Mouse (Mus musculus) heart, adult 8-10 months (tissue): Measurements from ENCODE around the gene Yipf1. TPM values are rescaled to one million over a fixed set of nuclear protein-coding genes. Genes with fewer than 3 reads are reported as not detected.
"Not testable (repeated sequence)": the region's sequence is repeated elsewhere in the genome, so short reads cannot be mapped to it uniquely, and the experiment has no call there.

ENCODE experiments used
- DNase-seq: peaks from one replicate; pipeline ENCODE4 v3.0.0; 2022; ENCODE audit warnings: low spot score
- total RNA-seq, 4 experiments: library from RNA; stranded (reverse); gene quantifications; 2 replicates each; pipeline ENCODE4 v1.2.4; 2022

The Yipf1 gene
- total RNA-seq, 4 experiments from 2014 or later = 16.6 to 20.3 (median 18.0) TPM

DNA sequence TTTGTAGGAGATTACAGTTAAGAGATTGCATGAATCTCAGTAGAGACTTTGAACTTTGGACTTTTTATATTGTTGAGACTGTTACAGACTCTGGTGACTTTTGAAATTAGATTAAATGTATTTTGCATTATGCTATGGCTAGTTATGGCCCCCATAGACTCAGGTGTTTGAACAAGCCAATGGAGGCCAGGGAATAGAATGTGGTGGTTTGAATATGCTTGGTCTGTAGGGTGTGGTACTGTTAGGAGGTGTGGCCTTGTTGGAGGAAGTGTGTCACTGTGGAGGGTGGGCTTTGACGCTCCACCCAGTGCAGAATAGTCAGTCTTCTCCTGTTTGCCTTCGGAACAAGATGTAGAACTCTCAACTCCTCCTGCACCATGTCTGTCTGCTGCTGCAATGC, 8.9 kb downstream of the Yipf1 start:
- DNase-seq = no peak

DNA sequence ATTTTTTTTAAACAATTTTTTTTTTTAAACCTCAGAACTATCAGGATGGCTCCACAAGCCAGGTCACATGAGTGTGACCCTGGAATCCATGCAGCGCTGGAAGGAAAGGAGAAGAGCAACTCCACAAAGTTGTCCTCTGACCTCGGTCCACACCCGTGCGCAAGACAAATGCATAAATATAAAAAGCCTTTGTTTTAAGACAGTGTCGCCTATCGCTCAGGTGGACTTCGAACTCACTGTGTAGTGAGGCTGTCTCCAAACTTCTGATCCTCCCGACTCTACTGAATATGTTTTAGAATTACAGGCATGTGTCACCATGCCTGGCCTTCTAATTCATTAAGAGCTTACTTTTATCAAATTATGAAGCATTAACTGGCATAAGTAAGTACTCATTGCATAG, 14.4 kb downstream of the Yipf1 start:
- DNase-seq = no peak

DNA sequence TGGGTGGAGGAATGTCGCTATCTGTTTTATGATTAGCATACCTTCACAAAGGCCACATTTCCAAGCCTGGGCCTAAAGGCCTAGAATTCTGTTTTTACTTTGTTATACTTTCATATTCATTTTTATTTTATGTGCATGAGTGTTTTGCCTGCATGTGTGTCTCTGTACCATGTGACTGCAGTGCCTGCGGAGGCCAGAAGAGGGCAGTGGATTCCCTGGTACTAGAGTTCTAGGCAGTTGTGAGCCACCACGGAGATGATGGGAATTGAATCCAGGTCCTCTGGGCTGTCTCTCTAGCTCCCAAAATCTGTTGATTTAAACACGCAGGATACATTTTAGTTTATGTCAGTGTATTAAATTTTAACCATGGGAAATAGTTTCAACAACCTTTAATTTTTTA, 19.4 kb downstream of the Yipf1 start:
- DNase-seq = no peak

DNA sequence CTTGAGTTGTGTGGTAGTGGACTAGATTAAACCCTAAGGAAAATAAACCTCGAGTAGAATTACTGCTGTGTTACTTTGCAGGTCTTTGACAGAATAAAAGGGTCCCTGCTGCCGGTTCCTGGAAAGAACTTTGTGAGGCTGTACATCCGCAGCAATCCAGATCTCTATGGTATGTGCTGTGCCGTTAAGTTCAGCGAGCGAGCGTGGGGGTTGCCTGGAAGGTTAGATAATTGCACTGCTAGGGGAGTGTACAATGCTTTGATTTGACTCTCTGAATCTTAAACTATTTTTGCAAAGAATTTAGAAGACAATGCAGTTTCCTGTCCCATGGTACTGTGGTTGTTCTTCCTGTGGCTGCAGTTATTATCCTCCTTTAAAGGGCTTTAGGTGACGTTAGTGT, 22.2 kb downstream of the Yipf1 start:
- DNase-seq = no peak

DNA sequence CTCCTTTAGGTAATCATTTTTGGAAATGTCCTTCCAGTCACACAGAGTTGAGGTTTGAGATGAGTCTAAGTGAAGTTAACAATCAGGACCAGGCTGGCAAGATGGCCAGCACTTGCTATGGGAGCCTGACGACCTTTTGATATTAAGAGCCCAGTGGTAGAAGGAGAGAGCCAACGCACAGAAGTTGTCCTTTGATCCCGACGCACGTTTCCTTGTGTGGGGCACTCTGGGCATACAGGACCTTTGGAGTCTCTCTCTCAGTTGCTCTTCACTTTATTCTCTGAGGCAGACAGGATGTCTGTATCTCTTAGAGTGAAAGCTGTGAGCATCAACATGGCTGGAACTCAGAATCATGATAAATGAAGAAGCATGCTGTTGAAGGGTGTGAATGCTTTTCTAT, 23.3 kb downstream of the Yipf1 start:
- no peak for DNase-seq

DNA sequence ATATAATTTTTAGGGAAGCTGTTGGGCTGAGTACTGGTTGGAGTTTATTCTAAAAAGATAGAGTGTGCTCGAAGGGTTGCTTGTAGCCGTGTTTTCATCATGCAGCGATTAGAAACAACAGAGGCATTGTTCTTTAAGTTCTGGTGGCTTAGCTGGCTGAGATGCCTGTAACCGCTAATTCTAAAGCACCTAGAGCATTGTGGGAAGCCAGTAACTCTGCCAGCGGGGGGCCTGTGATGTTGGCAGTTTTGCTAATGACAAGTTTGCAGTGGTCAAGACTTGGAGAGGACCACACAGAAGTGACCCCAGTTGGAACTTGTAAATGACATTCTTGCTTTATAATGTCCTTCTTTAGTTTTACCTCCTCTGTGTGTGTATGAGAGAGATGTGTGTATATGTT, 27.2 kb downstream of the Yipf1 start:
- no peak for DNase-seq

DNA sequence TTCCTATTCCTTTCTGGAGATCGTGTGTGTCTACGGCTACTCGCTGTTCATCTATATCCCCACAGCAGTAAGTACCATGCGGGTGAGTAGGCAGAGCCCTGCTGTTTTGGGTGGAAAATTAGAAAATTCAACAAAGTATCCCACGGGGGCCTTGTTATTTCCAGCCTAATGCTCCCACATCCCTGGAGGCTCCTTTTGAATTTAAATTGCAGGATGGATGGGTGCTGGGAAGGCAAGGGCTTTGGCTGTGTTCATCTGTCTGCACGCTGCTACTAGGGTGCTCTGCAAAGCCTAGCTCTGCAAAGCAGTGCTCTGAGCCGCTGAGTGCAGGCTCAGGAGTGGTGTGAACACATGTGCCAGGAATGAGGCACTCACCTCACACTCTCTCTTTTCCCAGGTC, 30.4 kb downstream of the Yipf1 start:
- no peak for DNase-seq

DNA sequence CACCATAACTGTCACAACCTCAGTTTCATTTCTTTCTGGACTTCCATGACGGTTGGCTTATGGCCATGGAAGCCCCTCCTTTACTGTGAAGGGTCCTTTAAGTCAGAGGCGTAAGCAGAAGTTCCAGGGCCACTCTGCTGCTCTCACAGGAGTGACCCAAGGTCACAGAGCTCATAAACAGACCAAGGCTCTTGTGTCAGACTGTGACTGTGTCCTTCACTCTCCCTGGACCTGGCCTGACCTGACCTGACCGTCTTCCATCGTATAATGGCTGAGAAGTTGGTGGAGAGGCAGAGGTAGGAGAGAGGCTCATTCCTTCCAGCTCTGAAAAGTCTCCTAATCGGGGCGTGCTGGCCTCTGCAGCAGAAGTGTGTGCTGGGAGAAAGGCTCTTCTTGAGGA, 33.1 kb downstream of the Yipf1 start:
- no peak for DNase-seq

DNA sequence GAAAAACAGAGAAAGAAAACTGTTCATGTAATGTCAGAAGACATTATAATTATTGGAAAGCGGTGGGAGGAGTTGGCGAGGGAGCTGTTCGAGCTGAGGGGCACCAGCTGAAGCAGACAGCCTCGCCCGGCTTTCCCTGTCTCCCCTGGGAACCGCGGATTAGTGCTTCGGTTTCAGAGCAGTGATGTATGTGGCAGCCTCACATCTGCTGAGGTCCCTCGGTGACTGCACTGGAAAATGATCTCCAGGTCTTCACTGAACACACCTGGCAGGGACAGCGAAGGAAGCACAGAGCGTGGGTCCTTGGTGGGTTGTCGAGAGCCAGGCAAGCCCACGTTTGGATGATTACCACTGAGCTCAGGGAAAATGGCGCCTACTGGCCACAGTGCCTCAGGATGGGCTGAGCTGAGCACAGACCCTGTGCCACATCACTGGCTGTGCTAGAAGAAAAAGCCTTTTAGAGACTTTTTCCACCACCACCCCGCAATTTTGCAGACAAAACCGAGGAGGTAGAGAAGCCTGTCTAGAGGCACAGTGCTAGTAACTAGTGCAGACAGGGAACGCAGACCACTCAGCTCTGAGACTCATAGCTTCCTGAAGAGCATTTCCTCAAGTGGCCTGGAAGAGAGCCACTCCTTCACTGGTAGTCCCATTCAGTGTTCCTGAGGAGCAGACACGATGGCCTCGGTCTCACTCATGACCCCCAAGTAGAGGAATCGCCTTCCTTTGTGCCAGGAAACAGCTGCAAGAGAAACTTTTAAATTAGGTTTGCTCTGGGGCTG, 34.6 kb downstream of the Yipf1 start:
- DNase-seq = no peak

DNA sequence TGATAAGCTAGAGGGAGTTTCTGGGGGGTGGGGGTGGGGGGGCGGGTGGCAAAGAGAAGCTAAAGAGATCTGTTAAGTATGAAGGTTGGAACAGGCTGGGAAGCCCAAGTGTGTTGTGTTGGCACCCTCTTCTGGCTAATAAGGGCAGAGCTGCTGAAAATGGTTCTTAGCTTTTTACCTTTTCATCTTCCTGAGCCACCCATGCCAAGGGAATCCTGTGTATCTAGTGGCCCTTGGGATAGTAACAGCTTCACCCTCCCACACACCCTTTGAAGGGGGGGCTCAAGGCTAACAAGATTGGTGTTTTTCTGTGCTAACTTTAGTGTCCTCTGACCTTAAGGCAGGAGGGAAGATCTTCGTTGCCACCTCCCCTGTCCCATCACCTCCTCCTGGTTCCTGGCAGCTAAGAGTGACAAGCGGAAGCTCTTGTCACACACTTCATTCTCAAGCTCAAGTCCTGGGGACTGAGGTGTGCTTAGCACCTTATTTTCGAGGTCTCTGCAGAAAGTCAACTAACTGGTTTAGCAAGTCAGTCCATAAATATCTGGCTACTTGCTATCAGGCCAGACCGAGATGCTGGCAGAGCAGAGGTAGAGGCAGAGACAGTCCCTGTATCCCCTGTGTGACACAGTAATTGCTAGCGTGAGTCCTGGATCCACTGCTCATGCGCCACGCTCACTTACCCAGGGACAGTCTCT, 35.3 kb downstream of the Yipf1 start:
- DNase-seq = no peak

DNA sequence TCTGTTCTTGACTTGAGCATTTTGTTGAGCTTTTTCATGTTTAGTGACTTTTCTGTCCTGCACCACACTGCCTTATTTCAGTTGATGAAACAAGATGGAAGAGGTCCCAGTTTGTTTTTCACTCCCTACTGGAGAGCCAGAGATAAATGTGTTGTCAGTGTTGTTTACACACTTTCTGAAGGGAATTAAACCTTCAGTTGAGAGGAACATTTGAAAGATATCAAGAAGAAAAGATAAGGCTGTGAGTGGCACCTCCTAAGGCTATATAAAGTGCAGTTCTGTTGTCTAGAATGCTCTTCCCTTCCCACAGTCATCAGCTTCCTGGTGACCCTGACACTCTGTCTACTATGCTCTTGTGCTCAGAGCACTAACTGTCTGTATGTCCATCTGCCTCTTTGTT, 37.2 kb downstream of the Yipf1 start:
- no peak for DNase-seq

DNA sequence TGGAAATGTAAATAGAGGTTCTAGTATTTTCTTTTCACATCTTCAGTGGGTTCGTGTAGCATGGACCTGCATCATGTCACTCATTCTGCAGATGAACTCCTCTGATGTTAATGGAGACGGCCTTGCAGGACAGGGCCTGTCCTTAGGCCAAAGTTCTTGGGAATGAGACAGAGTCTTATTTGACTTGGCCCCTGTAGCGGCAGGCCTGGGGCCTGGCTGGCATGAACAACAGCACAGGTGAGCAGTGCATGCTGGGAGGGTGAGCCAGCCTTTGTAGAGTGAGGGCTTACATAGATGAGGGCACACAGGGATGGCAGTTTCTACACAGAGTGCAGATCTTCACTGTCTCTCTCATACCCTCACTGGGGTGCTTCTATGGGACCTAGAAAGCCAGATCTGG, 39.4 kb downstream of the Yipf1 start:
- DNase-seq = no peak

DNA sequence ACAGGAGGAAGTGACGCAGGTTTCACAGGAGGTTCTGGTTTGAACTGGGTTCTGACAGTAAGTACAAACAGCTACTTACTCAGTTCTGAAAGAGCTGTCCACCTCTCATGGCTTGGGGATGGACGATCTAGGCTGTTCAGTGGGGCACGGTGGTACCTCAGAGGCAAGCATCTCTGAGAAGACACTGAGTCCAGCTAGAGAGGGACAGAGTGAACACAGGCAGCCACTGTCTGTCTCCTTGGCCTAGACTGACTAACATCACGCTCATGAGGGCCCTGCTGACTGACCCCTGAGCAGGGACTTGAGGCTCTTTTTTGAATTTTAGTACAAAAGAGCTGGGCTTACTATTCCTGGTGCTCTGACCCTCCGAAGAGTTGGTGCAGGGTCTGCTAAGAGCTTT, 40.0 kb downstream of the Yipf1 start:
- no peak for DNase-seq

DNA sequence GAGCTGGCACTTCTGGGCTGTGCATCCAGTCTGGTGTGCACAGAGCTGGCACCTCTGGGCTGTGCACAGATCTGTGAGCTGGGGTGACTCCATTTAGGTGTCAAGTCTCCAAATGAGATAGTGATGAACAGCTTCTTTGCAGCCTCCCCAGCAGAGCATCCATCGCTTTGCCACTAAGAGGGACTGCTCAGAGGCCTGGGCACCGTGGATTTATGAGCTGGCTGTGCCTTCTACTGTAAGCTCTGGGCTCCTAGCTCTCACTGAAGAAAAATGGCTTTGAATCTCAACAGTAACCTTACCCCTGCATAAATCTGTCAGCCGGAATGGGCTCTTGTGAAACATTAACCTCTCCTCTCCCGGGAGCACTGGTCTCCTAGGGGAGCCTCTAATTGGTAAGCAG, 40.4 kb downstream of the Yipf1 start:
- DNase-seq = no peak

DNA sequence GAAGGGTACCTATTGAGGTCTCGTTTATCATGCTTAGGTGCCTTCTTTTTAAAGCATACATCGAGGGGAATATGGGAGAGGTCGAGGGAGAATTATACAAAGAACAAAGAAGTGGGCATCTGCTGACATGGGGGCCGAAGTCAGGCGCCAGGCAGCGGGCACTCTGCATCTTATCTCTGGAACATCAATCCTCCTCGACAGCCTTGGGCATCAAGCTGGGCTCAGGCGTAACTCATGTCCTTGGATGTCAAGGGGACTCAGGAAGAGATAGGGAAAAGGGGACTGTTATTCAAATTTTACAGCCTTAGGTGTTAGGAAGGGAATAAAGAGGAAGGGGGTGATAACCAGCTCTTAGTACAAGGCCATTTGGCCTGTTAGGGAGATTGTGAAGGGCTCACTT, 43.0 kb downstream of the Yipf1 start:
- not testable (repeated sequence) for DNase-seq

DNA sequence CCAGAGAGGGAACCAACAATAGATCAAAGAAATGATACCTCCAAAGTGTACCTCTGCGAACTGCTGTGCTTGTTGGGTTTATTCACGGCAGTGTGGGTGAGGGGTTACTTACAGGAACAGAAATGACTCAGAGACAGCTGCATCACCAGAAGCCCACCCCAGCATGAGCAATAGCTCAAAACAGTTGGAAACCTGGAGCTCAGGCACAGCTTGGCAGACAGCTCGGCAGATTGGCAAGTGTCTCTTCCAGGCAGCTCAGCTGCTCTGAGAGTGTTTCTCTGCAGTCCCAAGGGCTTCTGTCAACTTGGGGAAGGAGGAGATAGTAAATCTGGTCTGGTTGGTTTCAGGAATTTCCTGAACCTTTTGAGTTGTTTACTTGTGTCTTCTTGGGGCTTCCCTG, 44.3 kb downstream of the Yipf1 start:
- no peak for DNase-seq

DNA sequence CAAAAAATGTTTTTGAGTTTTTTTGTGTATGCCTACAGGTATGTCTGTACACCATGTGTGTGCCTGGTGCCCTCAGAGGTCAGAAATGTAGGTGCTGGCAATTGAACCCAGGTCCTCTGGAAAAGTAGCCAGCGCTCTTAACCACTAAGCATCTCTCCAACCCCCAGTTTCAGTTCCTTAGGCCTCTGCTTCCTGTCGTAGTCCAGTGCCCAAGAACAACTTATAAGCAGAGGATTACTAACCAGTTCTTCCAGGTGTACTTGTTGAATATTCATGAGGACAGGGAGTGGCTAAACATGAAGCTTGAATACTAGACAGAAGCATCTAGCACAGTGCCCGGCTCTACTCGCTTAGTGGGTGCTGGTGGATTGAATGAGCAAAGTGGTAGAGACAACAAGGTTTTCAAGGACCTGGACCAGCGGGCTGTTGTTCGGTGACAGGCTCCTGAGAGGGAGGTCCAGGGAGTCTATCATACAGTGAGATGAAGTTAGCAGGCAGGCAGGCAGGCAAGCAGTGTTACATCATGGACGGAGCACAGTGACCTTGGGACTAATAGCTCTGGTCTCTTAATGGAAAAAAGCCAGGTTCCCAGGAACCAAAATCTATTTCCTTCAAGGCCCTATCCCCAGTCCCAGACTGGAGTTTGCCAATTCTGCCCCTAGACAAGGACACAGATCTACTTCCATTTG, 46.4 kb downstream of the Yipf1 start:
- DNase-seq = no peak

DNA sequence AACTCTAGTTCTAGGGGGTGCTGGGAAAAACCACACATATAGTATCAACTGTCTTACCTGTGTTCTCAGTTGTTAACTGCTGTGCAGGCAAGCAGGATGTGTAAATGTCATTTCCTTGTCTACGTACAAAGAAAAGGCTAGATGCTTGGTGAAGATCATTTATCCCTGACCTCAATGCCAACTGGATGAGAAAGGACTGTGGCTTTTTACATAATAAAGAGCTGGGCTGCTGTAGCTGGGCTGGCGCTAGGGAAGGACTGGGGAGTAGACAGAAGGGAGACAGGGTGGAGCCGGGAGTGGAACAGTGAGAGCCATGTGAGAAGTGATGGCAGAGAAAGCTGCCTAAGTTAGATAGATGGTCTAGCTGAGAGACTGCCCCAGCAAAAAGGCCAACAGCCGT, 48.6 kb downstream of the Yipf1 start:
- DNase-seq = no peak

DNA sequence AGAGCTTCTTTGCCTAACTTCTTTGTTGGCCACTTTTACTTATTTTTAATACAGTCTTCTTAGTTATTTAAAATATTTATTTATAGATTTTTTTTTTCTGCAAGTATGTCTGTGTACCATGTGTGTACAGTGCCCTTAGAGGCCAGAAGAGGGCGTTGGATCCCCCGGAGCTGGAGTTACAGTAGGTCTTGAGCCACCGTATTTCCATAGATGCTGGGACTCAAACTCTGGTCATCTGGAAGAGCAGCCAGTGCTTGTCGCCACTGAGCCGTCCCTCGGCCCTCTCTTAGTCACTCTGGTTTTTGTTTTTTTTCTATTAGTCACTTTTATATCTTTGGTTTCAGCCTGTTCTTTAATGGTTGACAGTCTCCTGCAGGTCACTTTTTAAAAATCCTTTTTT, 49.4 kb downstream of the Yipf1 start:
- no peak for DNase-seq

DNA sequence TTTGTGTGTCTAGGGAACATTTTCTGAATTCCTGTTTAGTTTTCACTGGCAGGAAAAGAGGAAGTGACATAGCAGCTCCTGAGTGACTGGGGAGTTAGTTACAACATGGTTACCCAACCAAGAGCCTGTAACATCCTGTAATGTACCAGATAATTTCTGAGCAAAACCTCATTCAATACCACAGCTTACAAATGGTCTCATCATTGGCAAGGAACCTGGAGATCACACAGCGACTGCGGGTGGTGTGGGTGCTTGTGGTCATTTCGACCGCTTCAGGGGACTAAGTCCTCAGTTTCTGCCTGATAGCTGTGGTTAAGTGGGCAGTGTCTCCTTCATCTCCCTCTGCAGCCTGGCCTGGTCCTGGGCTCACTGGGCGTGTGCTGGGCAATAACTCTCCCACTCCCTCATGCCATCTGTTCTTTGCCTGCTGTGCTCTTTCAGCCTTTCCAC, 50.1 kb downstream of the Yipf1 start:
- no peak for DNase-seq

DNA sequence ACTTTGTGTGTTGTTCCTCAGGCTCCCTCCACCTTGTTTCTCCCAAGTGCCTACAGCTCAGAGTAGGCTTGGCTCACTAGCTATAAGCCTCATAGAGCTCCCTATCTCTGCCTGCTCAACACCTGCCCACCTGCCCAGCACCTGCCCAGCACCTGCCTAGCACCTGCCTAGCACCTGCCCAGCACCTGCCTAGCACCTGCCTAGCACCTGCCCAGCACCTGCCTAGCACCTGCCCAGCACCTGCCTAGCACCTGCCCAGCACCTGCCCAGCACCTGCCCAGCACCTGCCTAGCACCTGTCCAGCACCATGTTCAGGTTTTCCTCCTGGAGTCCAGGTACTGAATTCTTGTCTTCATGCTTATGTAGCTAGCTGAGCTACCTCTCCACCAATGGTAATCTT, 52.2 kb downstream of the Yipf1 start:
- not testable (repeated sequence) for DNase-seq

DNA sequence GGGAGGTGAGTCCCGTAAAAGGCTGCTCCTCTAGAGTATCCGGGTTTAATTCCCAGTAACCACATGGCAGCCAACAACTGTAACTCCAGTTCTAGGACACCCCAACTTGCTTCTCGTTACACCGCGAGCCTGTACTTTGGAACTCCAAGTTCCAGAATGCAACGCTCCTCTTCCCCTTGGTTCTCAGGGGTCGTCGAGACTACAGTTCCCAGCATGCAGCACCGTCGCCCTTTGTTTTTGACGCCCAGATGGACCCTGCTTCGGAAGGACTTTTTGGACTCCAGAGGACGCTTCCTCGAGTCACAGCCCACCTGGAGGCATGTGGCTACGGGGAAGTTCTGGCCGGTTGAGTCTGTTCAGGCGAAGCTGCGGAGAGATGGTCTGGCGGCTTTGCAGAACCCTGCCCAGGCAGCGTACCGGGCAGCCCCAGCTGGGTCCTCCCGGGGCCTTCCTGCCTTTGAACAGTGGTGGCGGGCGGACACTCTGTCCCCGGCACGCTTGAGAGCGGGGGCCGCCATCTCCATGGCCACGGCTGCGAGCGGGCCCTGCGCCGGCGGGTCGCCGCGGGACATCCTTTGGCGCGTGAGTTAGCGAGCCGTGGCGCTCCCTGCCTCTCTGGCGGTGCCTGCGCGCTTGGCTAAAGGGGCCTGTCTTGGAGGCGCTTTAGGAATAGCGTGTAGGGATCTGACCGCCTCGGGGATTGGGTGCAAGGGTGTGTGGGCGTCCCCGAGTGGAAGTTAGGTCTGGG, 53.6 kb downstream of the Yipf1 start, which contains the start of gene Ndc1:
TSS of gene Ndc1 (plus strand) at position 218 of the 748 bp plus-strand sequence.
- peak; percentile 91 for DNase-seq
